Mouse (Mus musculus) forebrain, embryonic 16.5 days (tissue): Measurements from ENCODE around the gene Tmem178b. TPM values are rescaled to one million over a fixed set of nuclear protein-coding genes. Genes with fewer than 3 reads are reported as not detected.
A peak's percentile ranks its signal among the peaks of the same experiment; 100 is the strongest.

Experiments used
- ATAC-seq: fragments of 200-750 bp; cut with Nextera tagmentation; 2 replicates; pipeline ENCODE4 v1.8.0; 2017; ENCODE audit warnings: mild to moderate bottlenecking, moderate library complexity
- H3K27ac ChIP-seq: fragments of 300-500 bp; sonication (generic); 2 replicates; pipeline ENCODE4 v1.5.1; 2014; ENCODE audit warnings: low read length, control low read depth
- H3K27me3 ChIP-seq: fragments of 300-500 bp; sonication (generic); replicated peaks from 2 replicates; pipeline ENCODE4 v1.6.1; 2014; ENCODE audit warnings: low read length; ENCODE audit not compliant: control insufficient read depth, insufficient read depth
- H3K36me3 ChIP-seq: fragments of 300-500 bp; sonication (generic); 2 replicates; pipeline ENCODE4 v1.6.1; 2014; ENCODE audit not compliant: control insufficient read depth, insufficient read depth
- H3K4me1 ChIP-seq: fragments of 300-500 bp; sonication (generic); replicated peaks from 2 replicates; pipeline ENCODE4 v1.6.1; 2014; ENCODE audit warnings: low read length; ENCODE audit not compliant: control insufficient read depth, insufficient read depth
- H3K4me2 ChIP-seq: fragments of 300-500 bp; sonication (generic); 2 replicates; pipeline ENCODE4 v1.6.1; 2014; ENCODE audit warnings: mild to moderate bottlenecking, low read length, control low read depth
- H3K4me3 ChIP-seq: fragments of 300-500 bp; sonication (generic); replicated peaks from 2 replicates; pipeline ENCODE4 v1.5.1; 2014; ENCODE audit warnings: mild to moderate bottlenecking, low read length, control low read depth
- H3K9ac ChIP-seq: fragments of 300-500 bp; sonication (generic); replicated peaks from 2 replicates; pipeline ENCODE4 v1.6.1; 2014; ENCODE audit warnings: low read depth, low read length, control low read depth
- H3K9me3 ChIP-seq: fragments of 300-500 bp; sonication (generic); 2 replicates; pipeline ENCODE4 v1.6.1; 2016; ENCODE audit warnings: low read length; ENCODE audit not compliant: control insufficient read depth
- whole genome bisulfite sequencing: fragments of 180-500 bp; shearing (Covaris S2); extraction: QIAGEN DNeasy Blood & Tissue Kit; methylation state at CpG from one replicate; pipeline ENCODE4 v1.1.7; 2014; 5-methylcytosine and 5-hydroxymethylcytosine counted together
- polyA plus RNA-seq: library from polyadenylated mRNA; unstranded; fragments of >200 nt; fragmentation: Nextera tagmentation; extraction: Ambion mirVana; gene quantifications from 2 replicates; pipeline ENCODE4 v1.2.1, GENCODE M21; 2015

The Tmem178b gene
- polyA plus RNA-seq, 1 experiment from 2014 or later = 32.2 TPM

GRCm38 (mm10) chr6:40061327-40062189 lies 188.5 kb downstream of the Tmem178b start:
- no peaks in the 10 kb centered on the region; the same call in 1 of the 2 replicates for H3K4me1 ChIP-seq
- peak; percentile 20; the same call in 1 of the 2 replicates for ATAC-seq
- H3K9me3 ChIP-seq = no peaks in the 10 kb centered on the region
- H3K27me3 ChIP-seq = no peaks in the 10 kb centered on the region
- H3K27ac ChIP-seq = peak overlapping the region; percentile 41; the same call in 1 of the 2 replicates
- H3K9ac ChIP-seq = no peak overlapping the region
- no peak overlapping the region for H3K4me2 ChIP-seq
- no peak overlapping the region for H3K4me3 ChIP-seq
- WGBS = 76% methylated on average over 5 of the region's 5 CpGs
- H3K36me3 ChIP-seq = no peaks in the 10 kb centered on the region

- peak overlapping the region; percentile 41; the same call in 1 of the 2 replicates for H3K27ac ChIP-seq
- WGBS = 90% methylated on average over 7 of the region's 7 CpGs
Observed at GRCm38 (mm10) chr6:40062190-40062501, 189.1 kb downstream of the Tmem178b start.

DNA sequence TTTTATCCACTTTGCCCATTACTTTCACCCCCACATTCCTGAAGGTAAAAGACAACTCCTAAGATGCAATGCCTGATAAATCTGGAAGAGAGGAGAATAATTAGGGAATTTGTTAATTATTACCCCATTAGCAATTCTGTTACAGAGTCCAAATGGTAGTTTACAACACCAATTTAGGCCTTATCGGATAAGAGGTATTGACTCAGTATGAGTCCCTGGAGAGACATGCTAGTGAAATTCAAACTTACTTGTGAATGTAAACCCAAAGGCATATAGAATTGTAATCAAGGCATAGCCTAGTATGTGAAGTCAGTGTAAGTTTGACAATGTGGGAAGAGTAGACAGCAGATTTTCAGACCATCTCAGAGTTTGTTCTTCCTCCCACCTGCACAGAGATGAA lies 190.4 kb downstream of the Tmem178b start:
- no peak for ATAC-seq
- Histone ChIP-seq H3K27ac (no peak overlapping the region), H3K27me3 (no peaks in the 10 kb centered on the region), H3K4me1 (peaks cover 4% of the 10 kb centered on the region; the same call in 1 of the 2 replicates), H3K36me3 (no peaks in the 10 kb centered on the region), H3K9ac (no peak overlapping the region), H3K9me3 (no peaks in the 10 kb centered on the region), H3K4me2 (no peak overlapping the region), H3K4me3 (no peak overlapping the region)
- 80% methylated on average over 1 of the region's 1 CpGs for WGBS

More at GRCm38 (mm10) chr6:40062190-40062501, 189.1 kb downstream of the Tmem178b start:
- H3K4me2 ChIP-seq = no peak overlapping the region
- H3K9ac ChIP-seq = no peak overlapping the region
- H3K4me3 ChIP-seq = no peak overlapping the region
- H3K36me3 ChIP-seq = no peaks in the 10 kb centered on the region
- peak; percentile 24; the same call in 1 of the 2 replicates for ATAC-seq
- H3K4me1 ChIP-seq = no peaks in the 10 kb centered on the region; the same call in 1 of the 2 replicates
- H3K9me3 ChIP-seq = no peaks in the 10 kb centered on the region
- H3K27me3 ChIP-seq = no peaks in the 10 kb centered on the region

- 69% methylated on average over 1 of the region's 1 CpGs for WGBS
- ATAC-seq = no peak
- no peak overlapping the region for H3K27ac ChIP-seq
- no peak overlapping the region for H3K4me3 ChIP-seq
- H3K27me3 ChIP-seq = no peaks in the 10 kb centered on the region
- H3K9me3 ChIP-seq = no peaks in the 10 kb centered on the region
- no peak overlapping the region for H3K9ac ChIP-seq
- peaks cover 4% of the 10 kb centered on the region; the same call in 1 of the 2 replicates for H3K4me1 ChIP-seq
- no peaks in the 10 kb centered on the region for H3K36me3 ChIP-seq
- no peak overlapping the region for H3K4me2 ChIP-seq
Observed at GRCm38 (mm10) chr6:40063899-40064298, 190.8 kb downstream of the Tmem178b start.

DNA sequence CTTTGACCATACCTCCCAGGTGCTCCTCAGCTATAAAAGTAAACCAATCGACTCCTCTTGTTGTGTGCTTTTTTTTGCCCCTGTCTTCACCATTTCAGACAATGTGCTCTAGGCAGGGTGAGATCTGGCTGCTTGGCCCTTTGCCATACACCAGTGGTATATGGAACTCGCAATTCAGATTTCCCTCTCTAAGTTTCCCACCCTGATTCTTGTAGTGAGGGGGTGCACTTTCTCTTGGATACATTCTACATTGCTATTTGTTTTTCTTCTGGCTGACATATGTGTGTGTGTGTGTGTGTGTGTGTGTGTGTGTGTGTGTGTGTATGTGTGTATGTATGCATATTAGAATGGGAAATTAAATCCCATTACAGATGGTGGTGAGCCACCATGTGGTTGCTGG lies 191.3 kb downstream of the Tmem178b start:
- H3K4me1 ChIP-seq = peaks cover 4% of the 10 kb centered on the region; the same call in 1 of the 2 replicates
- no peak overlapping the region for H3K4me3 ChIP-seq
- WGBS = 53% methylated on average over 2 of the region's 2 CpGs
- ATAC-seq = peak; percentile 28; the same call in 1 of the 2 replicates
- H3K9ac ChIP-seq = no peak overlapping the region
- H3K4me2 ChIP-seq = no peak overlapping the region
- H3K9me3 ChIP-seq = no peaks in the 10 kb centered on the region
- no peak overlapping the region for H3K27ac ChIP-seq
- no peaks in the 10 kb centered on the region for H3K27me3 ChIP-seq
- H3K36me3 ChIP-seq = no peaks in the 10 kb centered on the region

DNA sequence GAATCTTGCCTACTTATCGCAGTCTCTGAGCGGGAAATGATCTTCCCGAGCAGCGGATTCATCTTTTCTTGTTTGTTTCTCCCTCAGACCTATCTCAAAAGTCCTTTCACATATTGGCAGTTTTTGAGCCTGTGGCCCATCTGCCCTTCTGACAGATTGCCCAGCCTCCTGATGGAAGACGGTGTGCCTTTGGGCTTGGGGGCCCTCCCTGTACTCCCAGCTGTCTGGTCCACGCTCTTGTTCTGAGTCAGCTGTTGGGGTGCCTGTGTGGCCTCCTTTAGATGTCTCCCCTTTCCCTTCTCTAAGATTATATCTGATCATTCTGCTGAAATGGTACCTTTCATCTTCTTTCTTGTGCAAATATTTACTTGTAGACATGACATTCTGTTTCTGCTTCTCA lies 195.4 kb downstream of the Tmem178b start:
- ATAC-seq = no peak
- no peak overlapping the region for H3K27ac ChIP-seq
- H3K27me3 ChIP-seq = no peaks in the 10 kb centered on the region
- peaks cover 4% of the 10 kb centered on the region; the same call in 1 of the 2 replicates for H3K4me1 ChIP-seq
- no peak overlapping the region for H3K9ac ChIP-seq
- H3K9me3 ChIP-seq = no peaks in the 10 kb centered on the region
- no peaks in the 10 kb centered on the region for H3K36me3 ChIP-seq
- WGBS = 80% methylated on average over 6 of the region's 6 CpGs
- no peak overlapping the region for H3K4me2 ChIP-seq
- no peak overlapping the region for H3K4me3 ChIP-seq

DNA sequence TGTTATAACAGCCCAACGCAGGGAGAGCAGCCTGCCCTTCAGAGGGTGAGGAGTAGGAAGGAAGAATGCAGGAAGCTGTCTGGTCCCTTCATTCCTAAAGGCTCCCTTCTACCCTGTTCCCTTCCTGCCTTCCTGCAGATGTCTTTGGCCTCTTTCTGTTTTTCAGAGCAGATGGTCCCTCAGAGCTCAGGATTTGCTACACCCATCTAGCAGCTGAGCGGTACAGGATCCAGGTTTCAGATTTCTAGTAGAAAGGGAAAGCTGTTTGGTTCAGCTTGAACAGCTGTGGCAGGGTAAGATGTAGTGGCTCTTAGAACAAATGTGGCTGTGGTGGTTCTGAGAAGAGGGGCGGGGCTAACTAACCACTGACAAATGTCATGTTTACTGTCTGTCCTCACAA lies 197.9 kb downstream of the Tmem178b start:
- 62% methylated on average over 3 of the region's 3 CpGs for WGBS
- Histone ChIP-seq H3K9me3 (no peaks in the 10 kb centered on the region), H3K4me1 (peaks cover 4% of the 10 kb centered on the region; the same call in 1 of the 2 replicates), H3K9ac (no peak overlapping the region), H3K27me3 (no peaks in the 10 kb centered on the region), H3K4me3 (no peak overlapping the region), H3K27ac (no peak overlapping the region), H3K4me2 (no peak overlapping the region), H3K36me3 (no peaks in the 10 kb centered on the region)
- peak; percentile 64 for ATAC-seq

DNA sequence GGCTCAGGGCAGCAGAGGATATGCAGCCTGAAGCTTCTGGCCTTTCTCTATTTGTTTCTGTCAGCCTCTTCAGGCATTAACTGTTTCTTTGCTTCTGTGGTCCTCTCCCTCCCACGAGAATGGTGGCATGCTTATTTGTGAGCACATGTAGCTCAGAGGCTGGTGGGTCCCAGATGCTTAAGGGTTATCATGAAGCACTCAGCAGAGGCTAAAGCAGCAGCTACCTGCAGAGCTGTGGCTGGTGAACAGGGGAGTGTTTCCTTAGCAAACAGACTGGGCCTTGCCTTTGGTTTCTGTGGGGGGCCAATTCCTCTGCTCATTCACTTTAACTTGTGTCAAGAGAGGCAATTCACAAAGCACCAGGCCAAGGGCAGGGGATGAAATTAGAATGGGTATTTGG lies 203.0 kb downstream of the Tmem178b start:
- no peak for ATAC-seq
- H3K27me3 ChIP-seq = no peaks in the 10 kb centered on the region

GRCm38 (mm10) chr6:40076670-40077313 lies 203.7 kb downstream of the Tmem178b start:
- ATAC-seq = no peak
- no peaks in the 10 kb centered on the region for H3K36me3 ChIP-seq
- no peak overlapping the region for H3K4me2 ChIP-seq
- no peaks in the 10 kb centered on the region for H3K27me3 ChIP-seq
- no peak overlapping the region for H3K9ac ChIP-seq
- H3K27ac ChIP-seq = no peak overlapping the region
- no peak overlapping the region for H3K4me3 ChIP-seq
- no peaks in the 10 kb centered on the region for H3K9me3 ChIP-seq
- no peaks in the 10 kb centered on the region for H3K4me1 ChIP-seq
- 84% methylated on average over 5 of the region's 5 CpGs for WGBS

More for the DNA sequence above, 203.0 kb downstream of the Tmem178b start:
- Histone ChIP-seq H3K4me1 (no peaks in the 10 kb centered on the region), H3K27ac (no peak overlapping the region), H3K9me3 (no peaks in the 10 kb centered on the region), H3K4me3 (no peak overlapping the region), H3K4me2 (no peak overlapping the region), H3K36me3 (no peaks in the 10 kb centered on the region), H3K9ac (no peak overlapping the region)
- 40% methylated on average over 1 of the region's 1 CpGs for WGBS
